Mouse (Mus musculus) heart, postnatal 0 days (tissue): ENCODE results near the gene Nacc1.
A peak's percentile ranks its signal among the peaks of the same experiment; 100 is the strongest.

Experiments used
- CTCF ChIP-seq: IDR thresholded peaks from 2 replicates; pipeline ENCODE4 v1.5.1; 2016; ENCODE audit warnings: antibody characterized with exemption, control low read depth, low read depth
- EP300 ChIP-seq: IDR thresholded peaks from 2 replicates; pipeline ENCODE4 v1.6.1; 2016; ENCODE audit warnings: antibody characterized with exemption, low read depth

- peak; percentile 12; the same call in 1 of the 2 replicates for TF ChIP-seq CTCF
- TF ChIP-seq EP300 = no peak
These were observed 33.1 kb downstream of the Nacc1 start for GRCm38 (mm10) chr8:84654597-84654996.
